Mouse (Mus musculus) colon, adult 2 months (tissue): ENCODE results near the gene Zfp422. TPM values are rescaled to one million over a fixed set of nuclear protein-coding genes. Genes with fewer than 3 reads are reported as not detected.

Source experiments
- polyA plus RNA-seq: library from polyadenylated mRNA; depleted of rRNA; stranded (reverse); fragments of >200 nt; gene quantifications from 2 replicates; pipeline ENCODE4 v1.2.3, GENCODE M21; 2012; rRNA removed

Gene Zfp422
- polyA plus RNA-seq: 5.2 and 8.7 TPM in 2 replicates

GRCm38 (mm10) chr6:116628539-116629171, at the start of gene Zfp422:
Gene Zfp422 (minus strand): TSS chr6:116628999.

GRCm38 (mm10) chr6:116673471-116674282, 44.9 kb upstream of the Zfp422 start, which contains the start of gene Rassf4:
Gene Rassf4 (minus strand): TSS chr6:116673952.

DNA sequence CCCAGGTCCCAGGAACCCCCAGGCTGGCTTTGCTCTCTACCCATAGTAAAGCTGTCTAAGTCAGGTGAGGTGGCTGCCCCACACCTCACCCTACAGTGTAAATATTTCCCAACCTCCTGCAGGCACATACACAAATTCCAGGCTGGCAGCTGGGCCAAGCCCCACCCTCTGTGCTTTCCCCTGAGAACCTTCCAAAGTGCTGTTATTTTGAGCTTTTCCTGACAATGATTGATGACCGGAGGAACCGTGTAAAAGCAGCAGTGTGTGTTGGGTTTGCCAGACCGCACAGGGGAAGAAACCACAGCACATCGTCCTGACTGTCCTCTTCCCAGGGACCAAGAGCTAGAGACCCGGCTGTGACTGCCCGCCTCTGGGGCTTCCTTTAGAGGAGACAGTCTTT, 21.6 kb upstream of the Zfp422 start, which contains the start of gene Depp1:
Depp1 (plus strand) TSS at position 204 of the 400 bp plus-strand sequence.

GRCm38 (mm10) chr6:116584095-116584494, 44.7 kb downstream of the Zfp422 start, which contains the start of gene Olfr215:
Gene Olfr215 (minus strand): TSS chr6:116584195.

Other genes with a start within 250 kb of the Zfp422 start
- gene Alox5, start 167.8 kb downstream of the Zfp422 start, polyA plus RNA-seq: 3.3 and 4.0 TPM in 2 replicates
- not detected in 2 replicates for gene Olfr211, start 139.9 kb downstream of the Zfp422 start, polyA plus RNA-seq
- gene Olfr212, start 122.5 kb downstream of the Zfp422 start, polyA plus RNA-seq: not detected in 2 replicates
- gene Olfr213, start 90.5 kb downstream of the Zfp422 start, polyA plus RNA-seq: not detected in 2 replicates
- gene Gm5580, start 77.9 kb downstream of the Zfp422 start, polyA plus RNA-seq: not detected in 2 replicates
- not detected in 2 replicates for gene Olfr214, start 74.8 kb downstream of the Zfp422 start, polyA plus RNA-seq
- not detected in 2 replicates for gene Olfr215, start 44.8 kb downstream of the Zfp422 start, polyA plus RNA-seq
- 4.9 and 6.0 TPM in 2 replicates for gene Depp1, start 21.6 kb upstream of the Zfp422 start, polyA plus RNA-seq
- 6.1 and 7.4 TPM in 2 replicates for gene Rassf4, start 45.0 kb upstream of the Zfp422 start, polyA plus RNA-seq
- 0.01 TPM in 1 of 2 replicates, not detected in the other for gene Tmem72, start 87.9 kb upstream of the Zfp422 start, polyA plus RNA-seq